Mouse (Mus musculus): ENCODE data around the gene Shisa9. TPM values are rescaled to one million over a fixed set of nuclear protein-coding genes. Genes with fewer than 3 reads are reported as not detected.

Shisa9 gene
- 0.41 TPM for polyA plus RNA-seq (2014; fragmentation: Illumina TruSeq; extraction: RNeasy Lipid Tissue Mini Kit (QIAGEN cat#74804); ENCODE audit: insufficient read depth, low read depth, low replicate concordance)

DNA sequence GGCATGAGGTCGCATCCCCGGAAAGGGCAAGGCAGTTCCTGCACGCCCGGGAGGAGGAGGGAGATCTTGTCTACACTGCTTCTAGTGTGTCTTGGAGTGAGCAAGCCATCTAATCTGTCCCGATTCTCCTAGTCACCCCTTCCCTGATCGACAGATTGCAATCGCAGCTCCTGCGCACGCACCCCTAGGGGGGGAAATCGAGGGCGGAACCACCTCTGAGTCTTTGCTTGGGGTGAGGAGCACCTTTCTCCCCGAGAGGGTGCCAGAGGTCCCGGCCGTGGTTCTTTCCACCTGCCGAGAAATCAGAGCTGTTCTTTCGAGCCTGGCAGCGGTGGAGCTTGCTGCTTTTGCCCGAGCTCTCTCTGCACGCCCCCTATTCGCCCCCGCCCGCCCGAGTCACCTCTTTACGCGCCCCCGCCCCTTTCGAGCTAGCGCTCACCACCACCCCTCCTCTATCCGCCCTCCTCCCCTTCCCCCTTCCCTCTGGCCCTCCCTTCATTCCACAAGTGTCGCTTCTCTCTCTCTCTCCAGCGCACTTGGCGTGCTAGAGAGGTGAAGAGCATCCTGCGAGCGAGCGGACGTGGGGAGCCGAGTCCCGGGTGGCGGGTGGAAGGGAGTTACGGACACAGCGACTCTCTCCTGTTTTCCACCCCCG, at the start of gene Shisa9:
Shisa9 (plus strand) TSS at position 498 of the 655 bp plus-strand sequence.

Other genes starting within 250 kb of the Shisa9 start
- gene Cpped1, start 74.7 kb upstream of the Shisa9 start, polyA plus RNA-seq (2014; fragmentation: Illumina TruSeq; extraction: RNeasy Lipid Tissue Mini Kit (QIAGEN cat#74804); ENCODE audit: insufficient read depth, low read depth, low replicate concordance), result 12.7 TPM